Mouse (Mus musculus) ES-Bruce4 (cell line): ENCODE measurements around the gene Mbd4. TPM values are rescaled to one million over a fixed set of nuclear protein-coding genes. Genes with fewer than 3 reads are reported as not detected.

Experiments
- H3K27ac ChIP-seq: 2 replicates; pipeline ENCODE4 v1.5.1; 2012; ENCODE audit warnings: low read length, inconsistent platforms; ENCODE audit not compliant: insufficient read depth
- H3K27me3 ChIP-seq: 2 replicates; pipeline ENCODE4 v1.6.1; 2012; ENCODE audit warnings: mild to moderate bottlenecking, low read length, inconsistent platforms; ENCODE audit not compliant: control insufficient read depth, poor library complexity, insufficient read depth, severe bottlenecking
- H3K36me3 ChIP-seq: 2 replicates; pipeline ENCODE4 v1.6.1; 2012; ENCODE audit warnings: inconsistent platforms, mild to moderate bottlenecking, low read length, moderate library complexity; ENCODE audit not compliant: control insufficient read depth, poor library complexity, insufficient read depth, severe bottlenecking
- H3K4me1 ChIP-seq: one replicate; pipeline ENCODE4 v1.8.1; 2011; ENCODE audit warnings: low read length; ENCODE audit not compliant: control insufficient read depth, insufficient read depth
- H3K4me3 ChIP-seq: 2 replicates; pipeline ENCODE4 v1.5.1; 2011; ENCODE audit warnings: low read depth, mild to moderate bottlenecking, low read length
- H3K9ac ChIP-seq: 2 replicates; pipeline ENCODE4 v1.6.1; 2012; ENCODE audit warnings: low read depth, mild to moderate bottlenecking, inconsistent platforms; ENCODE audit not compliant: poor library complexity, severe bottlenecking
- H3K9me3 ChIP-seq: replicated peaks from 2 replicates; pipeline ENCODE4 v1.6.1; 2012; ENCODE audit warnings: mild to moderate bottlenecking, low read length, inconsistent platforms; ENCODE audit not compliant: control insufficient read depth, poor library complexity, insufficient read depth, severe bottlenecking
- CTCF ChIP-seq: IDR thresholded peaks from one replicate; pipeline ENCODE4 v1.8.1; 2011; ENCODE audit warnings: low read depth, low read length
- EP300 ChIP-seq: IDR thresholded peaks from 2 replicates; pipeline ENCODE4 v1.6.1; 2011; ENCODE audit warnings: low read depth, low read length; ENCODE audit not compliant: insufficient read depth
- POLR2A ChIP-seq: IDR thresholded peaks from one replicate; pipeline ENCODE4 v1.8.1; 2011; ENCODE audit warnings: low read length; ENCODE audit not compliant: insufficient read depth
- polyA plus RNA-seq: library from polyadenylated mRNA; stranded (reverse); fragments of >200 nt; gene quantifications from 2 replicates; pipeline ENCODE4 v1.2.4, GENCODE M21; 2011; ENCODE audit warnings: low read depth; ENCODE audit not compliant: missing spikeins, insufficient read depth, insufficient read length

Gene Mbd4
- polyA plus RNA-seq, 1 experiment: 24.7 TPM

DNA sequence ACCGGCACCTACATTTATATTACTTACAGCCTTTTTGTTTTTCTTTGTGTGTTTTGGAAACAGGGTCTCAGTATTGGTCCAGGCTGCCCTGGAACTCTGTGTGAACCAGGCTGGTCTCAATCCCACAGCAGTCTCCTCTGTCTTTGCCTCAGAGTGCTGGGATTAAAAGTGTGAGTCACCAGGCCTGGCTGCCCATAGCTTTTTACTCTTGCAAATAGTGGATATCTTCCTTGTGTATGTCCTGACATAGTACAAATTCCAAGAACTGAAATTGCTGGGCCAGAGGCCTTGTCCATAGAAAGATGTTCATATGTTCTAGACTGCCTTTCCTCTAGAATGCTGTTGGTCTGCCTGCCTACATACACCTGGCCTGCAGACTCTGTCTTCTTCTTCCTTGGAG is 43.2 kb upstream of the Mbd4 start:
- Histone ChIP-seq H3K4me1 (no peaks in the 10 kb centered on the region), H3K4me3 (no peak overlapping the region), H3K27ac (no peak overlapping the region), H3K36me3 (no peaks in the 10 kb centered on the region), H3K9me3 (no peaks in the 10 kb centered on the region), H3K9ac (no peak overlapping the region), H3K27me3 (no peaks in the 10 kb centered on the region)
- TF ChIP-seq POLR2A (no peak), EP300 (no peak), CTCF (no peak)

DNA sequence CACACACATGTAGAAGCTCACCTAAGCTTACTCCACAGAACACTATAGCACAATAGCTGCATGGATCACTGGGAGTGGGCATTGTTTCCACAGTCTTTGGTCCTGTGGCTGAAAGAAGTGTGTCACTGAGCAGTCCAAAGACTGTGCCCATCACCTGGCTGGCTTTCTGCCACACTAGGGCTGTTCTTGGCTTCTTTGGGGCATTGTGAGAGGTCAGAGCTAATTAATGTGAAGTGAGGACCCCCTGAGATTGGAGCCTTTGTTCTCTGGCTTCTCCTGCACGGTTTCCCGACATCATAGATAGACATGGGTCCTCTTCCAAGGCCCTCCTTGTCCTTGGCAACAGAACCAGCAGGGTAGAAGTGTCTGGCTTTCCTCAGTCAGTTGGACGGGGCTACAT is 39.2 kb upstream of the Mbd4 start:
- Histone ChIP-seq H3K27ac (no peak overlapping the region), H3K9ac (no peak overlapping the region), H3K4me3 (no peak overlapping the region), H3K36me3 (no peaks in the 10 kb centered on the region), H3K9me3 (no peaks in the 10 kb centered on the region), H3K27me3 (no peaks in the 10 kb centered on the region), H3K4me1 (no peaks in the 10 kb centered on the region)
- no peak for TF ChIP-seq CTCF
- TF ChIP-seq POLR2A: no peak
- TF ChIP-seq EP300: no peak

DNA sequence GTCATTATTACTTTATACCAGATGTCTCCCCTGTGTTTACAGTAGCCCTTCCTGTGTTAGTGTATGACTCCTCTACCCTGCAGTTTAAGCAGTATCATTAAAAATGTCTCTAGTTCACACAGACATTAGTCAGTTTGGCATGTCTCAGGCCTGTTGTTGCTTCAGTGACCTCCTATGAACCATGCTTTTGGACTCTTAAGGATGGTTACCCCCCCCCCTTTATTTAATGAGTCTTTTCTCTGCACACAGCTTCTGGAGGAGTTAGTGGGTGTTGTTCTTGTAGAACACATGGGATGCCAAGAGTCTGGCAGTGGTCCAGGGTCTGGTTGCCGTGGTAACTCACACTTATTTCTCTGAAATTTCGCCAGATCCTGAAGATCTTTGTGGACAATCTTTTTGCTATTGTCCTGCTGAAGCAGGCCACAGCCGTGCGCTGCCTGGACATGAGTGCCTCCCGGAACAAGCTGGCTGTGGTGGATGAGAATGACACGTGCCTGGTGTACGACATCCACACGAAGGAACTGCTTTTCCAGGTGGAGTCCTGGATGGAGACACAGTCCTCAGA is 38.4 kb upstream of the Mbd4 start:
- Histone ChIP-seq H3K4me1 (no peaks in the 10 kb centered on the region), H3K4me3 (no peak overlapping the region), H3K27ac (no peak overlapping the region), H3K27me3 (no peaks in the 10 kb centered on the region), H3K9me3 (no peaks in the 10 kb centered on the region), H3K9ac (no peak overlapping the region), H3K36me3 (no peaks in the 10 kb centered on the region)
- TF ChIP-seq POLR2A: no peak
- no peak for TF ChIP-seq EP300
- no peak for TF ChIP-seq CTCF

DNA sequence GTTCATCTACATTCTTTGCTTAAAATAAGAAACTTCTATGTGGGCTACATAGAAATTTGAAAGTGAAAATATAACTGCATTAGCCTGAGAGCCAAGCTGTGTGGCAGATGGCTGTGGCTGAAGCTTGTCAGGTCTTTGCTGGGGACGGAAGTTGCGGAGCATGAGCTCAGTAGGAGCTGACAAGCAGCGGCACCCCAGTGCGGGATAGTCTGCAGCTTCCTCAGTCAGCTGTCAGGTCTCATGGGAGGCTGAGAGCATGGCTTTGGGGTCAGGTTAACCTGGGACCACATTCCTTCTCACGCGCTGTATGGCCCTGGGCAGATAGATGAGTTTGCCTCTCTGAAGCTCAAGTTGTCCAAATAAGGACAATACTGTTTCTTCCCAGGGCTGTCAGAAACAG is 37.9 kb upstream of the Mbd4 start:
- no peaks in the 10 kb centered on the region for H3K4me1 ChIP-seq
- no peaks in the 10 kb centered on the region for H3K27me3 ChIP-seq
- H3K4me3 ChIP-seq: no peak overlapping the region
- TF ChIP-seq CTCF: no peak
- TF ChIP-seq POLR2A: no peak
- TF ChIP-seq EP300: no peak
- no peaks in the 10 kb centered on the region for H3K9me3 ChIP-seq
- H3K27ac ChIP-seq: no peak overlapping the region
- H3K36me3 ChIP-seq: no peaks in the 10 kb centered on the region
- H3K9ac ChIP-seq: no peak overlapping the region

DNA sequence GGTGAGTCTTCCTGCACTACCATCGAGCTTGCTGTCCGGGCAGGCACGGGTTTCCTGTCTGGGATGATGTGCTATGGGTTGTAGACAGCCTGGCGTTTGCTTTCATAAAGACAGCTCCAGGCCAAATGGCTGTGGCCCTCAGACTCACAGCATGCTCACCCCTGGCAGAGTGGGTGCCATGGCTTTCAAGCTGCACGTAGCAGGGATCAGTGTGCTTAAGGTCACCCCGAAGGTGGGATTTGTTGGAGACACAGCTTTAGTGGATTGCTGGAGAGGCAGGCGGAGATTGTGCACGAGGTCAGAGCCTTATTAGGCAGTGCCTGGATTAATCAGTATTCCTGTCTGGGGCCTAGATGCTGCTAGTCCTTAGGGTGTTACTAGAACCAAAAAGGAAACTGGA is 37.4 kb upstream of the Mbd4 start:
- H3K9me3 ChIP-seq: no peaks in the 10 kb centered on the region
- H3K9ac ChIP-seq: no peak overlapping the region
- H3K27ac ChIP-seq: no peak overlapping the region
- TF ChIP-seq EP300: no peak
- peaks cover 2% of the 10 kb centered on the region for H3K4me1 ChIP-seq
- no peaks in the 10 kb centered on the region for H3K36me3 ChIP-seq
- H3K4me3 ChIP-seq: no peak overlapping the region
- no peaks in the 10 kb centered on the region for H3K27me3 ChIP-seq

DNA sequence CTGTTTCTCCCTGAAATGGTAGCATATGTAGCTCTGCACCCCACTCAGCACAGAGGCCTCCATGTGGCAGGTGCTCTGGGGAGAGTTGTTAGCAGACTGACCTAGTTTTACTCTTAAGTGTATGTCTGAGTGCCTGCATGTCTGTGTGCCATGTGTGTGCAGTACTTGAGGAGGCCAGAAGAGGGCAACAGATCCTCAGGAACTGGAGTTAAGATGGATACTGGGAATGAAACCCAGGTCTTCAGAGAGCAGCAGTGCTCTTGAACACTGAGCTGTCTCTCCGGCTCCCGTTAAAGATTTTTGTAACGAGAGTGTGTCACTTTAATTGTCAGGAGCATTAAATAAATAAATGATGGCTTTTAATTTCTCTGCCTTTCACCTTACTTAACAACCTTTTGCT is 35.1 kb upstream of the Mbd4 start:
- Histone ChIP-seq H3K27ac (no peak overlapping the region), H3K4me1 (peaks cover 2% of the 10 kb centered on the region), H3K36me3 (no peaks in the 10 kb centered on the region)

More for the DNA sequence above, 35.1 kb upstream of the Mbd4 start:
- TF ChIP-seq POLR2A (no peak), EP300 (no peak), CTCF (peak; percentile 63)
- no peaks in the 10 kb centered on the region for H3K27me3 ChIP-seq
- H3K4me3 ChIP-seq: no peak overlapping the region
- H3K9ac ChIP-seq: no peak overlapping the region
- no peaks in the 10 kb centered on the region for H3K9me3 ChIP-seq
